13 mouse cellular contexts compared by ENCODE assay signal in genomic region chr12:3837081-3837832, GRCm38 (mm10). TPM values are rescaled to one million over a fixed set of nuclear protein-coding genes. Genes with fewer than 3 reads are reported as not detected.
A peak's percentile ranks its signal among the peaks of the same experiment; 100 is the strongest.
DNase-seq lines count a peak whose midpoint lies in the region; ATAC-seq and TF ChIP-seq lines count a peak whose summit lies in the region.
"Had no signal": no experiment of that assay in that cellular context is flagged by ENCODE, and none has a peak within 500 bp of the region (broad histone marks: within the 10 kb centered on the region; RNA-seq: fewer than 3 reads in every experiment).

No protein-coding gene starts in this region.

- peak; percentile 62 for DNase-seq in gastrocnemius, adult 2 months
- DNase-seq in gastrocnemius, postnatal 14 days, result no peak
- peak; percentile 42 to 72 for DNase-seq in layer of hippocampus, postnatal 14 days (ENCODE audit: low spot score in 2 of 2)
- DNase-seq in layer of hippocampus, postnatal 10 days (ENCODE audit: low spot score in 2 of 2), result no peak
- DNase-seq in cerebellum, adult 8-10 months, result peak; percentile 63
- no peak for DNase-seq in spleen, adult 18-20 months
- DNase-seq: adrenal gland, postnatal 36 days; kidney, postnatal 36 days; lung, embryonic 14.5 days; right cerebral cortex, postnatal 25 days had no signal

- TF ChIP-seq CTCF in gastrocnemius, adult 2 months (IDR thresholded peaks at IDR 0.05), result no peak

- peak; percentile 32 for ATAC-seq in megakaryocyte-erythroid progenitor cell, adult 5-6 weeks (replicated peaks; ENCODE audit: low FRiP score, low TSS enrichment, poor library complexity, severe bottlenecking)
- no peak for ATAC-seq in erythroblast, adult 5-6 weeks (replicated peaks; ENCODE audit: low FRiP score, poor library complexity, severe bottlenecking)

- H3K27ac ChIP-seq in gastrocnemius, adult 2 months, result peak overlapping the region; percentile 86
- H3K27ac ChIP-seq: limb, embryonic 15.5 days had no signal

- intact Hi-C loops in gastrocnemius, adult 2 months (cut with DNase I), result no loop called here
- intact Hi-C loops in gastrocnemius, postnatal 14 days (cut with DNase I; ENCODE audit: low total_unique reads), result no loop called here

- peak overlapping the region; percentile 26 for H3K4me3 ChIP-seq in gastrocnemius, adult 2 months
- H3K4me3 ChIP-seq: limb, embryonic 15.5 days had no signal

RNA-seq across cellular contexts. Expression of gene Dnmt3a, which starts 31.4 kb away (rescaled TPM):
- 10 to 100 TPM; 57.5 to 97.5 TPM for total RNA-seq in gastrocnemius, adult 2 months (2021)
- total RNA-seq in gastrocnemius, postnatal 14 days (2021), result 100 to 1,000 TPM; 119 to 137 TPM
- total RNA-seq in layer of hippocampus, postnatal 14 days (2021), result 100 to 1,000 TPM; 272 to 273 TPM
- total RNA-seq in layer of hippocampus, postnatal 10 days (2021), result 100 to 1,000 TPM; 288 to 295 TPM
- 13.4 and 30.0 TPM in 2 replicates for total RNA-seq in megakaryocyte-erythroid progenitor cell, adult 5-6 weeks (2014; fragmentation: Nextera tagmentation)
- 10.7 and 16.8 TPM in 2 replicates for total RNA-seq in megakaryocyte-erythroid progenitor cell, adult 5-6 weeks (2017)
- 5.4 and 8.6 TPM in 2 replicates for total RNA-seq in erythroblast, adult 5-6 weeks (2015; ENCODE audit: low replicate concordance)
- 2.9 and 5.3 TPM in 2 replicates for total RNA-seq in erythroblast, adult 5-6 weeks (2017; ENCODE audit: low replicate concordance)

Comparison
In these comparisons a context has a peak if more than half of its experiments do, and no peak if none do; other contexts are left out.
1. DNase-seq: peak in gastrocnemius, adult 2 months (single experiment), layer of hippocampus, postnatal 14 days (2 of 2) and cerebellum, adult 8-10 months (single experiment); none in gastrocnemius, postnatal 14 days (single experiment), layer of hippocampus, postnatal 10 days (0 of 2) and spleen, adult 18-20 months (0 of 2).